Mouse (Mus musculus) left cerebral cortex, postnatal 36 days (tissue): ENCODE measurements at regions not wholly inside any gene's neighbourhood (a gene's known extent, or its start where the extent isn't known, plus 50 kb on each side); places are given as distances from the start of the nearest gene placed in this dataset.
"Not testable (repeated sequence)": the region's sequence is repeated elsewhere in the genome, so short reads cannot be mapped to it uniquely, and the experiment has no call there.

Source experiments
- DNase-seq, 2 experiments: peaks; one replicate each; pipeline ENCODE4 v3.0.0; 2021 to 2022; ENCODE audit warnings: low spot score in 2 of 2, mixed read lengths in 1 of 2
- intact Hi-C: fragments of 180-260 bp; cut with DNase I; formaldehyde crosslinking; loops from one replicate; pipeline ENCODE4 v1.15.1; 2025

DNA sequence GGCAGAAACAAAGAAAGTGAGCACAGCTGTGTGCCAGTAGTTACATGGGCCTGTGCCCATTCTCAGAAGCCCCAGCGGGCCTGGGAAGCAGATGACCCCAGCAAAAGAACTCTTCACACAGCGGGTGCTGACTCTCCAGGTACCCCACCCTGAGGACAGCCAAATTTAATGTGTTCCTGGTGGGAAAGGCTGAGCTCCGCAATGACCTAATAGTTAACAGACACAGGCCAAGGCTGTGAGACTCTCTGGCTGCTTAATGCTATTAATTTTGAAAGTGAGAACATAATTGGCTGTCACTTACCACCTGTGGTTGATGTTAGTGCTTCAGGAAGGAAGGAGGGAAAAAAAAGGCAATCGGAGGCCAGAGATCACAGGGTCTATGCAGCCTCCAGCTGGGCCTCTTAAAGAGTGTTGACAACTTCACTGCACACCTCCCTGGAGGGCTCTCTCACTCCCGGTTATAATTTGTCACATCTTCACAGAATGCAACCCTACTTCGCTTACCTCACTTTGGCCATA is 691.5 kb downstream of the Rapgef2 start:
- DNase-seq: no peak

DNA sequence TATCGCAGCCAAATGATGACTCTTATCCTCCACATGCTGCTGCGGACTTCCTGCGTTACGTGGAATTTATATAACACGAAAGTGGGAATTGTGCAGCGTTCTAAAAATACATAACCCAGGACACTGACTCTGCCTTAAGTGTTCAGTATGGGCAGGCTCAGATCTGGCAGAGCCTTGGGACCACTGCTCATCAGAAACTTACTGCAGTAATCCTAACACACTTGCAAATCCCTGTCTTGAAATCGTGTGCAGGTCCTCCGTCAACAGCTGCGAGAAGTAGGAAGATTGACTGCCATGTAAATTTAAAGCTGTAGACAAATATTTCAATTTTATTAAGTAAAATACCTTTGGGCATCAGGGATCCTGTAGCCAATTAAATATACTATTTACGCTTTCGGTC is 692.0 kb downstream of the Rapgef2 start:
- intact Hi-C loops: no loop called here
- DNase-seq: no peak

More for the DNA sequence above, 691.5 kb downstream of the Rapgef2 start:
- intact Hi-C loops: no loop called here

DNA sequence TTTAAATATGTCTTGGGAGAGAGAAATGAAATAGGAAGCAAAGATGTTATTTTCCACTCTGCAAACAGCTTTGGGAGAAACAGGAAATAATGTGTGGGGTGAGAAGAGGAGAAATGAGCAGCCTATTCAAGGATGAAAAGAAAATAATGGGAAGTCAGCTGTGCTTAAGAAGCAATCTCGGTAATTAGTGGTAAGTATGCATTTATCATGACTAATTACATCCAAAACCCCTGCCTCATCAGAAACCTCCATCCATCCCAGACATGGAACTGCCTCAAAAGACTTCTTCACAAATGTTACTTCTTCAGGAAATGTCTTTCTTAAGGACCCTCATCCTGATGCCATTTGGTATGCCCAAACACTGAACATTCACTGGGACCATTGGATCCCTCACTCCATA is 699.7 kb downstream of the Rapgef2 start:
- no peak for DNase-seq
- intact Hi-C loops: loop anchor here (10.0 kb wide), 1 partner anchor 318 kb away; no protein-coding TSS in a partner anchor

DNA sequence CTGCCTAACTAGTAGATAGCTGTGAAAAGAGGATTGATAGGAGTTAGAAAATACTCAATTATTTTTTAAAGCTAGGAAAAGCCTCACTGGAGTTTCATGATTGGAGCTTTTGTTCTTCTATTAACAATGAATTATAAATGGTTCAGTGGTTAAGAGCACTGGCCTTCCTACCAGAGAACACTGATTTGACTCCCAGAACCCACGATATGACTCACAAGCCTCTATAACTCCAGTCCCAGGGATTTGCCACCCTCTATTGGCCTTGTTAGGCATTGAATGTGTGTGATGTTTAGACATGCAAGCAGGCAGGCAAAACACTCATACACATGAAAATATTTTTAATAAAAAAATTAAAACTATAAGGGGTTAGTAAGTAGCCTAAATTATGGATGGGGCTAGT is 704.4 kb downstream of the Rapgef2 start:
- no peak for DNase-seq
- intact Hi-C loops: loop anchor here (10.0 kb wide), 1 partner anchor 323 kb away; no protein-coding TSS in a partner anchor

DNA sequence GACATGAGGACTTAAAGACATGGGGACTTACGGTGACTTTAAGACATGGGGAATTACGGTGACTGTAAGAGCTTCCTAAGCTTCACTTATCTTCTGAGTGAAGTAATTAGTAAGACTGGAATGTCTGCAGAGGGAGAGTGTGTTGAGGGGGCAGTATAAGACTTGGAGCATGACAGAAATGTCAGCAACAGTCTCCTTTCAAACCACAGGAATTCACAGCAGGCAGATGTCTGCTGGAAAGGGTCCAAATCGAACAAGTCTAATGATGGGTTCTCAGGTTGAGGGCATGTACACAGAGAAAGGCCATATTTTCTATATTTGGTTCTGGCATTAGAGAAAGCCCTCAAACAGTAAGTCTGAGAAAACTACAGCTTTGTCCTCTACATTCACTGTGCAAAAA is 705.2 kb downstream of the Rapgef2 start:
- intact Hi-C loops: loop anchor here (10.0 kb wide), 1 partner anchor 324 kb away; no protein-coding TSS in a partner anchor
- no peak for DNase-seq

DNA sequence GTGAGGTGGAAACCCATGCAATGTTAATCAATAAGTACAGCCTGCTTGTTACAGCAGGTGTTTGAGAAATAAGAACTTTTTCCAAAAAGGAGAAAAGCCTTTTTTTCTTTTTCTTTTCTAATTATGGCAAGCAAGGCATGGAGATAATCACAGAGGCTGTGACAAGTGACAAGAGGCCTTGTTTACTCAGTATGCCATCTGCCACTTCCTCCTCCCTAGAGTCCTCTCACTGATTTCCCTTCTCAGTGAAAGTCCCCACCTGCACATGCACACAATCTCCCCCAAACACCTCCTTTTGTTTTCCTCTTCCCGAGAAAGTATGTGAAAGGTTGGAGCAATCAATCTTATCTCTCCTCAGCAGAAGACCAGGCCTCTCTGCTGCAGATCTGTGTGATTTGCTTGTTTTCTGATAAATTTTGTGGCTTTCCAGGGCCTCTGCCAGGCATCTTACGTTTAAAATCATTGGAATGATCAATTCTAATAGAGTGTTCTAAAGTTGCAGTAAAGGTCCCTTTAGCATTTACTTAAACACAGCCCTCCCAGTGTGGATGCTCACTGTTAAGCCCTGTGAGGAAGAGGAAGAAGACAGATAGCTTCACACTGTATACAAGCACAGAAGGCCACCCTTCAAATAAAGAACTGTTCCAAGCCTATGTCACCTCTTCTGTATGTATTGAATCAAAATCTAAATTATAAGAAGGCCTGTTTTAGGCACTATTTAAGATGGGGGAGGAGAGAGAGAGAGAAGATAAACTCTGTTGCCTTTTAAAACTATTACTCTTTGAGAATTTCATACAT is 710.5 kb downstream of the Rapgef2 start:
- intact Hi-C loops: no loop called here
- DNase-seq: no peak

GRCm38 (mm10) chr3:78574807-78575206 is 711.5 kb downstream of the Rapgef2 start:
- DNase-seq: no peak
- intact Hi-C loops: no loop called here

- intact Hi-C loops: no loop called here
- DNase-seq: no peak
Measured at GRCm38 (mm10) chr3:78573299-78573698, 713.0 kb downstream of the Rapgef2 start.

DNA sequence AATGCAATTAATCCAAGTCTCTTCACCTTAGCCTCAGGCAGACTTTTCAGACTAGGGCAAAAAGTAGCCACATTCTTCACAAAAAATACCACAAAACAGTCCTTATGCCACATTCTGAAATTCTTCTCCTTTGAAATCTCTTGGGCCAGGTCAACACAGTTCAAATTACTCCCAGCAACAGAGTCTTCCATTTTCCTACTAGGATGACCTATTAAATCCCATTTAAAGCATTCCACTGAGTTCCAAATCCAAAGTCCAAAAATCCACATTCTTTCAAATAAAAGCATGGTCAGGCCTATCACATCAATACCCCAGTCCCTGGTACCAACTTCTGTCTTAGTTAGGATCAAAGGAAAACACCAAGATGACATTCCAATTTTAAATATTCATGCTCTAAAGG is 721.4 kb downstream of the Rapgef2 start:
- DNase-seq, intact Hi-C loops: not testable (repeated sequence)
